Mouse (Mus musculus) olfactory bulb, adult 2 months (tissue): ENCODE results near the gene Psmd9.
A peak's percentile ranks its signal among the peaks of the same experiment; 100 is the strongest.

ENCODE experiments used
- CTCF ChIP-seq: fragments of 200-500 bp; IDR thresholded peaks from 2 replicates; pipeline ENCODE4 v1.5.1; 2012; ENCODE audit warnings: low read depth, mild to moderate bottlenecking, low read length, moderate library complexity; ENCODE audit not compliant: insufficient read depth
- POLR2A ChIP-seq: fragments of 200-500 bp; IDR thresholded peaks from 2 replicates; pipeline ENCODE4 v1.6.1; 2012; ENCODE audit warnings: mild to moderate bottlenecking, low read depth, low read length, moderate library complexity; ENCODE audit not compliant: insufficient read depth

DNA sequence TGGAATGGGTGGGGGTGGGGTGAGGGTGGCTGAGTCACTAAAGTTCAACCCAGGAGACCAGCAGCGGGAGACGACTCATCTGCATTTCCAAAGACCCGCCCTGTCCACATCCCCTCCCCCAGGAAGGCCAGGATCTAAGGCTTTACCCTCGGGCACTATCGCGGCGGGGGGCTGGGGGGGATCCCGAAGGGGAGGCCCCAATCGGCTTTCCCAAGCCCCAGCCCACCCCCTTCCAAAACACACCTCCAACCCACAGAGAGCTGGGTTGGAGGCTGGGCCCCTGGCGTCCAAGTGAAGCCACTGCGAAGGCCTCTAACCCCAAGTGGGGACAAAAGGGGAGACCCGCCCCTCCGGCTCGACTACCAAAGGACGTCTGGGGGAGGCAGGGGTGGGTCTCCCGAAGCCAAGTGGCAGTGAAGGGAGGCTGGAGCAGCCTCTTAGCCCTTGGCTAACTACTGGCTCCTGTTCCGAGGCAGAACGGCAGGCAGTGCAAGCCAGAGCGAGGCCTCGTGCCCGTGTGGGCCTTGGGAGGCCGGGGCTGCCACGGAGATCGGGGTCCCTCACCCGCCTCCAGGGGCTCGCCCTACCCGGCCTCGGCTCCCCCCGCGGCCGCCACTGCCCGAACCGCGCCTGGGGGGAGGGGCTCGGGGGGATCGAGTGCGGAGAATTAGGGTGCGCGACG is 30.8 kb upstream of the Psmd9 start:
- TF ChIP-seq CTCF (no peak), POLR2A (0 out of 2 replicates have a peak, but pooled peaks have one; percentile 20)
